Mouse (Mus musculus) cortical plate, adult 2 months (tissue): ENCODE measurements around the gene Ankrd44. TPM values are rescaled to one million over a fixed set of nuclear protein-coding genes. Genes with fewer than 3 reads are reported as not detected.

ENCODE experiments used
- H3K27ac ChIP-seq: fragments of 200-500 bp; 2 replicates; pipeline ENCODE4 v1.5.1; 2012; ENCODE audit warnings: low read length, control low read depth, inconsistent platforms; ENCODE audit not compliant: insufficient read depth
- H3K4me1 ChIP-seq: fragments of 200-500 bp; 2 replicates; pipeline ENCODE4 v1.6.1; 2011; ENCODE audit warnings: low read length; ENCODE audit not compliant: control insufficient read depth, insufficient read depth
- H3K4me3 ChIP-seq: fragments of 200-500 bp; 2 replicates; pipeline ENCODE4 v1.5.1; 2011; ENCODE audit warnings: mild to moderate bottlenecking, low read length, control low read depth; ENCODE audit not compliant: insufficient read depth
- CTCF ChIP-seq: fragments of 200-500 bp; IDR thresholded peaks from 2 replicates; pipeline ENCODE4 v1.5.1; 2011; ENCODE audit warnings: mild to moderate bottlenecking, control low read depth, low read length; ENCODE audit not compliant: insufficient read depth; ENCODE audit errors: extremely low read depth
- POLR2A ChIP-seq: fragments of 200-500 bp; IDR thresholded peaks from 2 replicates; pipeline ENCODE4 v1.6.1; 2011; ENCODE audit warnings: mild to moderate bottlenecking, low read length, control low read depth; ENCODE audit not compliant: insufficient read depth; ENCODE audit errors: extremely low read depth
- polyA plus RNA-seq: library from polyadenylated mRNA; depleted of rRNA; stranded (reverse); fragments of >200 nt; gene quantifications from 2 replicates; pipeline ENCODE4 v1.2.3, GENCODE M21; 2012

Ankrd44 gene
- polyA plus RNA-seq, 1 experiment = 18.3 TPM

DNA sequence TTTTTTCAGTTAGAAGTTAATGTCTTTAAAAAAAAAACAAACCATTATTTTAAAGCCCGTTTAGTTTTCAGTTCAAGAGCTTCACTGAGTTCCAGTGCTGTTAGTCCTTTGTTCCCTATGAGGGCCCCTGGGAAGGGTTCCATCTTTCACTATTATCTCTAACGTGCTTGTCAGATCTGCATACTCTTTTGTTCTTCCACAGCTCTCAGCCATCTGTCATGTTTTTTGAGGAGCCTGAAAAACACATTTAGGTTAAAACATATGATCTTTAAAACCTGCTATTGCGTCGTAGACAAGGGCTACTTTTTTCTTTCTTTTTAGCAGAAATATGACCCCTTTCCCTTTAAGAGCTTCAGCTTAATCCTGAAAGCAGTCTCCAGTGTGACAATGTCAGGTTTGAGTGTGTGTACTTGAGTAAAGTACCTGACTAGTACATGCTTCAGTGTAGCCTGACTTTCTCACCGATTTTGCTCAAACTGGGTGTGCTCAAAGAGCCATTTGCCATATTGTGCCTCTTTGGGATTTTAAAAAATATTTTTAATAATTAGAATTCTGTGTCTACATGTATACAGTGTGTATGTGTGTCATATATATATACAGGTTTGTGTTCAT lies 285.9 kb downstream of the Ankrd44 start:
- Histone ChIP-seq H3K27ac (0 out of 2 replicates have a peak overlapping the region, but pooled peaks have one; percentile 29), H3K4me1 (no peaks in the 10 kb centered on the region), H3K4me3 (no peak overlapping the region)
- TF ChIP-seq CTCF (no peak), POLR2A (no peak)

DNA sequence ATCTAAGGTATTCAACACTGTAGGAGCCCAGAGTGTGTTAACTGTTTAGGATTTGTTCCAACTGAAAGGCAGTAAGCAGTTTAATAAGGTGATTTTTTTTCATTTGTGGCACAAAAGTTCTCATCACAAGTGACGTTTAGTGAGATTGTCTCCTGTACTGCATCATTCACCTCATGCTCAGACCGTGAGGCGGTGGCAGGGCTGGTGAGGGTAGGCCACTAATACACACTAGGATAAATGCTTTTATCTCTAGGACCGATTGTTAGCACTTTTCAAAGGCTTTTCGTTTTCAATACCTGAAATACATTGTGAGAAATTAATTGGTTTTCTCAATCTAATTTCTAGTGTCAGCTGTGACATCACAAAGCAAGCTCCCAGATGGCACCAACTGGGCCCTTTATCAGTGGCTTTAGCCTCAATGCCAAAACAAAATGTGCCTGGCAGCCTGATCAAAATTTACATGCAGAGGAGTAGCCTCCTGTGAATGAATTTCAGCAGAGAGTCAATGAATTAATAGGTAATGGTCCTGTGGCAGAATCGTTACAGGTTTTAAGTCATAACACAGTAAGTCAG lies 286.6 kb downstream of the Ankrd44 start:
- H3K27ac ChIP-seq = no peak overlapping the region
- no peak overlapping the region for H3K4me3 ChIP-seq
- no peaks in the 10 kb centered on the region for H3K4me1 ChIP-seq
- TF ChIP-seq POLR2A (no peak), CTCF (no peak)

DNA sequence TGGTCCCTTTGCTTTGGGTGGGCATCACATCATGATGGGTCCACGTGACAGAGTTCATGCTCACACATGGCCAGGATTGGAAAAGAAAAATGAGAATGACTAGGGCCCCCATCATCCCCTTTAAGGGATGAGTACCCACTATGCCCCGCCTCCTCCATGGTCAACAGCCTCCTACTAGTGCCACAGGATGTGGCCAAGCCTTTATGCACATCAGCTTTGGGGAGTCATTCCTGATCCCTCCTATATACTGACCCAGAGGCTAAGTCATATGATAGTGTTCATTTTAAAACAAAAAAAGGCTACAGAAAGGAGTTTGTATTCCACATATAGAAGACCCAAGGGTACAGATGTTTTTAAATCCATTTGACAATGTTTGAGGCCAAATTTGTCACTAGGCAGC lies 287.1 kb downstream of the Ankrd44 start:
- Histone ChIP-seq H3K4me3 (no peak overlapping the region), H3K27ac (no peak overlapping the region), H3K4me1 (no peaks in the 10 kb centered on the region)
- TF ChIP-seq CTCF = no peak
- no peak for TF ChIP-seq POLR2A

DNA sequence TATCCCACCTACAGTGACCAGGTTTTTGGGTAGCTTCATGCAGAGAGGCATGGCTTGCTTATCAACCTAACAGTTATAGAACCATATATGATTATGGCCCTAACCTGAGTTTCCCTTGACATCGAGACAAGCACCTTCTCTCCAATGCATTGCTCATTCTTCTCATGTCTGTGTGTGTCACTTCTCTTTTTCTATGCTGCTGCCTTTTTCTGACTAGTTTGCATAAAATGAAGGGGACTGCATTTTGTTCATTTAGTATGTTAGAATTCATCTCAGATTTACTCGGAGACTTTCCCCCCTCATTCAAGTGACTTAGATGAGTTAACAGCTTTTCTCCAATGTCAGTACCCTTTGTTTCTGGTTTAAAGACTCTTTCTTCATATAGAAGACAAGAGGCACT lies 288.8 kb downstream of the Ankrd44 start:
- TF ChIP-seq POLR2A (no peak), CTCF (no peak)
- Histone ChIP-seq H3K4me1 (no peaks in the 10 kb centered on the region), H3K4me3 (no peak overlapping the region), H3K27ac (no peak overlapping the region)

DNA sequence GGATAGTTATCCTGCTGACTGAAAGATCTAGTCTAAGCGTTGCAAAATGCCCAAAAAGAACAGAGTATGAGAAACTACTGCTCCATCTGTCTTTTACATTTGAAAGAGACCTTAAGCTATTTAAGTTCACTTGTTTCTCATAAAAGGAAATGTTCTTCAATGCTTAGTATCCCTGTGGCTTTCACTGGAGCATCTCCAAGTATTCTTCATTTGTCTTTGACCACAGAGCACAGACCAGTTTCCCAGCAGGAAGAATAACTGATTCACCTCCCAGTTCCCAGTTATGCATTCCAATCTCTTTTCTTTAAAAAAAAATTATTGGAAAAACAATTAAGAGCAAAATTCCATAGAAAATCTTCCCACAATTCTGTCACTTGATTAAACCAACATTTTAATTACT lies 297.1 kb downstream of the Ankrd44 start:
- Histone ChIP-seq H3K4me3 (no peak overlapping the region), H3K27ac (no peak overlapping the region), H3K4me1 (no peaks in the 10 kb centered on the region)
- TF ChIP-seq CTCF = no peak
- no peak for TF ChIP-seq POLR2A

DNA sequence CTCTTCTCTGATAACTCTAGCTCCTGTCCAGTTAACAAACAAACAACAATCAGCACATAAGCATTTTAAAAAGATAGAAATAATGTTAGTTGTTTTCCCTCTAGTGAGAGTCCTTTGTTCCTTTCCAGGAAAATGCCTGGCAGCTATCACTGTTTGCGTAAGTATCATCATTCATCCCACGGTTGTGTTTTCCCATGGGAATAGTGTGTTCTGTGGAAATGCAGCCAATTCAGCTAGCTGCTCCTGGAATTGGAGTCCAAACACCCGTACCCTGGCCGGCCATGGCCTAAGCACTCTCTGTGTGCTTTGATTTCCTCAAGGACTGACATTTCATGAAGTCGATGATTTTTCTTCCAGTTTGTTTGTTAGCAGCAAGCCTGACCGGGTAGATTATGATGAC lies 311.2 kb downstream of the Ankrd44 start:
- no peak overlapping the region for H3K27ac ChIP-seq
- no peaks in the 10 kb centered on the region for H3K4me1 ChIP-seq
- no peak overlapping the region for H3K4me3 ChIP-seq
- no peak for TF ChIP-seq POLR2A
- TF ChIP-seq CTCF = no peak

DNA sequence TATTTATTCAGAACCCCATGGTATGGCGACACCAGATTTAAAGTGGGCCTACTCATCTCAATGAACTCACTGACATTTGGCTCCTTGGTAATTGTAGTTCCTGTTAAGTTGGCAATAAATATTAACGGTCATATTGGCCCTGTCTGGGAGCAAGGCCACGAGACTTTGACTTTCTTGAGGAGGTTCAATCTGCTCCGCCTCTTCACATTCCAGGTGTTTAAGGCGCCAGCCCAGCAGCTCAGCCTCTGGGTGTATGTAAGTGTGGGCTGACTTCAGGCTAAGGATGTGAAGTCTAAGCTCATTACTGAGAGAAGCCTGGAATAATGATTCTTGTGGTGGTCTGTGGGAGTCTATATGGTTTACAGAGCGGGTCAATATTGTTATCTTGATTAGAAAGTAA lies 313.8 kb downstream of the Ankrd44 start:
- H3K4me3 ChIP-seq = no peak overlapping the region
- no peak for TF ChIP-seq POLR2A
- no peak overlapping the region for H3K27ac ChIP-seq
- no peaks in the 10 kb centered on the region for H3K4me1 ChIP-seq

DNA sequence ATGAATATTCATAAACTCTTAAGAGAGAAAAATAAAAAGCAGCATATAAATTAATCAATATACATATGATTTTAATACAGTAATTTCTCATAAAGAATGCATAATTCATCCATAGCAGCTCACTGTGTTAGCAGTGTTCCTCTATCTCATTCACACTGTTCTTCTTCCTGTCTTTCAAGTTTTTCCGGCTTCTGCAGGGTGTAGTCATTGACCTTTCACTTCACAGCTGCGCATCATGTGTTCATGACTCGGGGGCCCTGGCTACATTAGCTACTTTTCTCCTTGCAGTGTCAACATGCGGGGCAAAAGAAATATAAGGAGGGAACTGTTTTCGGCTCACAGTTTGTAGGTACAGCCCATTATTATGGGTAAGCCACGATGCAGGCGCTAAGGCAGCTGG lies 314.3 kb downstream of the Ankrd44 start:
- no peak overlapping the region for H3K27ac ChIP-seq
- TF ChIP-seq CTCF = no peak

DNA sequence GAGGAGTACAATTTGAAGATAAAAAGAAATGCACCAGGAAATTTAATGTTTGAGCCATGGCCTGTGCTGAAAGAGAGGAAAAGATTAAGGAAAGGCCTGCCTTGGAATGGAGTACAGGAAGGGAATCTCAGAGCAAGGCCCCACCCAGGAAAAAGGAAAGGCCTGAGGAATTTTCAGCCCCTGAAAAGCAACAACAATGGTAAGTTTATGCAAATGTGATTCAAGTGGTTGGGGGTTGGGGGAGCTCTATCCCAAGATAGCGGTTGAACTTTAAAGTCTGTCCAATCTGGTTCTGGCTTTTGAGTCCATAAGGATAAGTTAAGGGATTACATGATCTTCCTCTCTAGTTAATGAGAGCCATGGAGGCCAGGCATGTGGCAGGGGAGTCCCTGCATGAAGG lies 319.3 kb downstream of the Ankrd44 start:
- no peak overlapping the region for H3K4me3 ChIP-seq
- no peak overlapping the region for H3K27ac ChIP-seq
- no peaks in the 10 kb centered on the region for H3K4me1 ChIP-seq
- TF ChIP-seq POLR2A = no peak
- no peak for TF ChIP-seq CTCF

More for the DNA sequence above, 314.3 kb downstream of the Ankrd44 start:
- no peaks in the 10 kb centered on the region for H3K4me1 ChIP-seq
- H3K4me3 ChIP-seq = no peak overlapping the region

DNA sequence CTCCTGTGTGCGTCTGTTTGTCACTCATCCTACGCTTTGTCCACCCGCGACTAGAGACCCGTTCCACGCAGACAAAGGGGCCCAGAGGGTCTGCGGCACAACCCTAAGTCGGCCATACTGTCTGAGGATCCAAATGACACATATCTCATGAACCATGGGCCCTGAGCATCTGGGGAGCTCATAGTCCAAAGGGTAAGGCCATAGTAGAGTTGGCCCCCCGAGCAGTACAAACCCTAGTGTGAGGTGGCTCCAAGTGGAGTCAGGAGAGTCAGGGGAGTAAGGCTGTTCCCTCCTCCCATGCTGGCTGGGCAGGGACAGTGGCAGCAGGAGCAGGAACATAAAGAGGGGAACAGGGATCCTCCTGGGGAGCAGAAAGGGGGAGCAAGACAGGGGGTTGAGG lies 324.5 kb downstream of the Ankrd44 start:
- H3K4me3 ChIP-seq = no peak overlapping the region
- TF ChIP-seq CTCF (no peak), POLR2A (no peak)
- H3K4me1 ChIP-seq = no peaks in the 10 kb centered on the region
- H3K27ac ChIP-seq = no peak overlapping the region

DNA sequence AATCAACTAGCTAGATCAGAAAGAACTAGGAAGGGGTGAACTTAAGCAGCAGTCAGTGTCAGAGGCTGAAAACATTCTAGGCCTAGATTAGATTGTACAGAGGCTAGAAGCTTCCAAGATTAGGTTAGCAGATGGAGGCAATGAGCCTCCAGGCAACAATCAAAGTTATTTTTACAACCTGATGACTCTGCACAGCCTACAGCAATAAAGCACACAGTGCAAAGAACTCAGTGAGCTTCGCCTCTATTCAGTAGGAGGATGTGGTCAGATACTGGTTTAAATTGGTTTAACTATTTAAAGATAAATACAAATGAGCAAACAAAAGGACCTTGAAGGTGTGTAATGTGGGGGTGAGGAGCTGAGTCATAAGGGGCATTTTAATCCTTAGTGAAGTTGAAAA lies 325.9 kb downstream of the Ankrd44 start:
- no peak for TF ChIP-seq CTCF
- TF ChIP-seq POLR2A = no peak

More for the DNA sequence above, 325.9 kb downstream of the Ankrd44 start:
- Histone ChIP-seq H3K27ac (no peak overlapping the region), H3K4me1 (peaks cover 4% of the 10 kb centered on the region), H3K4me3 (no peak overlapping the region)
